Mouse (Mus musculus) MEL (cell line): ENCODE data around the gene Smarca4.

ENCODE experiments used
- BHLHE40 ChIP-seq: IDR thresholded peaks from 2 replicates; pipeline ENCODE4 v1.6.1; 2012; ENCODE audit warnings: low read depth, mild to moderate bottlenecking, inconsistent platforms, low read length, improper control_type of control experiment, borderline replicate concordance
- CTCF ChIP-seq, 3 experiments: IDR thresholded peaks in 2 of 3; conservative IDR thresholded peaks in 1 of 3; 2 replicates each; pipeline ENCODE4 v1.5.1; 2011 to 2012; ENCODE audit warnings: low read length in 3 of 3, low read depth in 2 of 3, mild to moderate bottlenecking in 2 of 3, improper control_type of control experiment in 1 of 3, inconsistent platforms in 1 of 3, mixed read lengths in 1 of 3, moderate library complexity in 1 of 3; ENCODE audit not compliant: control insufficient read depth in 1 of 3, insufficient read depth in 1 of 3, poor library complexity in 1 of 3, severe bottlenecking in 1 of 3
- EP300 ChIP-seq, 2 experiments: IDR thresholded peaks; 2 replicates each; pipeline ENCODE4 v1.6.1; 2011; ENCODE audit warnings: improper control_type of control experiment in 2 of 2, low read length in 2 of 2, low read depth in 1 of 2, mild to moderate bottlenecking in 1 of 2
- ETS1 ChIP-seq: IDR thresholded peaks from 2 replicates; pipeline ENCODE4 v1.6.1; 2012; ENCODE audit warnings: low read depth, mild to moderate bottlenecking, inconsistent platforms, low read length, improper control_type of control experiment, moderate library complexity
- MAX ChIP-seq: IDR thresholded peaks from 2 replicates; pipeline ENCODE4 v1.6.1; 2011; ENCODE audit warnings: low read length, improper control_type of control experiment
- MXI1 ChIP-seq: IDR thresholded peaks from 2 replicates; pipeline ENCODE4 v1.6.1; 2011; ENCODE audit warnings: mild to moderate bottlenecking, low read depth, low read length, improper control_type of control experiment
- POLR2A ChIP-seq, 2 experiments: IDR thresholded peaks; 2 replicates each; pipeline ENCODE4 v1.6.1; 2011 to 2012; ENCODE audit warnings: low read length in 2 of 2, mild to moderate bottlenecking in 2 of 2, control low read depth in 1 of 2, improper control_type of control experiment in 1 of 2, low read depth in 1 of 2, moderate library complexity in 1 of 2; ENCODE audit not compliant: control insufficient read depth in 1 of 2, insufficient read depth in 1 of 2, poor library complexity in 1 of 2
- SIN3A ChIP-seq: IDR thresholded peaks from 2 replicates; pipeline ENCODE4 v1.6.1; 2012; ENCODE audit warnings: low read length, improper control_type of control experiment, inconsistent platforms
- USF1 ChIP-seq: IDR thresholded peaks from 2 replicates; pipeline ENCODE4 v1.6.1; 2014; ENCODE audit warnings: low read depth, mild to moderate bottlenecking, inconsistent platforms, low read length, improper control_type of control experiment, moderate library complexity
- ZMIZ1 ChIP-seq: IDR thresholded peaks from 2 replicates; pipeline ENCODE4 v1.6.1; 2012; ENCODE audit warnings: low read depth, mild to moderate bottlenecking, inconsistent platforms, low read length, improper control_type of control experiment, moderate library complexity
- ZNF384 ChIP-seq: IDR thresholded peaks from 2 replicates; pipeline ENCODE4 v1.6.1; 2012; ENCODE audit warnings: low read depth, mild to moderate bottlenecking, inconsistent platforms, low read length, improper control_type of control experiment

- TF ChIP-seq BHLHE40 (no peak), ZMIZ1 (no peak), CTCF (IDR thresholded peaks at IDR 0.05 in 2 of 3, conservative IDR thresholded peaks at IDR 0.05 in 1 of 3; ENCODE audit: control insufficient read depth in 1 of 3, insufficient read depth in 1 of 3, low read depth in 2 of 3, low read length in 3 of 3, poor library complexity in 1 of 3, severe bottlenecking in 1 of 3) (no peak), ZNF384 (no peak), USF1 (no peak), SIN3A (no peak), MXI1 (no peak), MAX (no peak), POLR2A (IDR thresholded peaks at IDR 0.05; ENCODE audit: control insufficient read depth in 1 of 2, insufficient read depth in 1 of 2, low read depth in 1 of 2, low read length in 2 of 2, poor library complexity in 1 of 2) (no peak), ETS1 (no peak), EP300 (IDR thresholded peaks at IDR 0.05; ENCODE audit: low read depth in 1 of 2, low read length in 2 of 2) (no peak)
Measured at GRCm38 (mm10) chr9:21593122-21593721, 22.7 kb upstream of the Smarca4 start.
